Mouse (Mus musculus) stomach, postnatal 0 days (tissue): ENCODE measurements around the gene Loxl3. TPM values are rescaled to one million over a fixed set of nuclear protein-coding genes. Genes with fewer than 3 reads are reported as not detected.

Source experiments
- ATAC-seq: fragments of 200-750 bp; cut with Nextera tagmentation; 2 replicates; pipeline ENCODE4 v1.8.0; 2017; ENCODE audit not compliant: low FRiP score, low TSS enrichment
- DNase-seq: peaks from one replicate; pipeline ENCODE4 v3.0.0-alpha.2; 2016; ENCODE audit warnings: low spot score
- H3K27ac ChIP-seq: fragments of 300-500 bp; sonication (generic); replicated peaks from 2 replicates; pipeline ENCODE4 v1.5.1; 2014; ENCODE audit warnings: mild to moderate bottlenecking, control low read depth
- H3K27me3 ChIP-seq: fragments of 300-500 bp; sonication (generic); 2 replicates; pipeline ENCODE4 v1.6.1; 2014; ENCODE audit warnings: low read length; ENCODE audit not compliant: control insufficient read depth, insufficient read depth
- H3K36me3 ChIP-seq: fragments of 300-500 bp; sonication (generic); 2 replicates; pipeline ENCODE4 v1.6.1; 2014; ENCODE audit warnings: low read length, mixed read lengths; ENCODE audit not compliant: control insufficient read depth, insufficient read depth
- H3K4me1 ChIP-seq: fragments of 300-500 bp; sonication (generic); replicated peaks from 2 replicates; pipeline ENCODE4 v1.6.1; 2014; ENCODE audit warnings: antibody characterized with exemption; ENCODE audit not compliant: control insufficient read depth, insufficient read depth
- H3K4me2 ChIP-seq: fragments of 300-500 bp; sonication (generic); replicated peaks from 2 replicates; pipeline ENCODE4 v1.6.1; 2014; ENCODE audit warnings: low read depth, mild to moderate bottlenecking, control low read depth, moderate library complexity
- H3K4me3 ChIP-seq: fragments of 300-500 bp; sonication (generic); 2 replicates; pipeline ENCODE4 v1.5.1; 2014; ENCODE audit warnings: low read depth, low read length, control low read depth
- H3K9ac ChIP-seq: fragments of 300-500 bp; sonication (generic); 2 replicates; pipeline ENCODE4 v1.6.1; 2014; ENCODE audit warnings: mild to moderate bottlenecking, low read length, control low read depth, mixed read lengths
- H3K9me3 ChIP-seq: fragments of 300-500 bp; sonication (generic); 2 replicates; pipeline ENCODE4 v1.6.1; 2016; ENCODE audit warnings: low read length; ENCODE audit not compliant: control insufficient read depth
- CTCF ChIP-seq: IDR thresholded peaks from 2 replicates; pipeline ENCODE4 v1.5.1; 2016; ENCODE audit warnings: antibody characterized with exemption, low read depth, mild to moderate bottlenecking, moderate library complexity
- EP300 ChIP-seq: optimal IDR thresholded peaks from 2 replicates; pipeline ENCODE3; 2016; ENCODE audit warnings: antibody characterized with exemption
- WGBS: fragments of 180-500 bp; shearing (Covaris S2); extraction: QIAGEN DNeasy Blood & Tissue Kit; methylation state at CpG from one replicate; pipeline ENCODE4 v1.1.7; 2014; 5-methylcytosine and 5-hydroxymethylcytosine counted together
- polyA plus RNA-seq: library from polyadenylated mRNA; unstranded; fragments of >200 nt; fragmentation: Nextera tagmentation; extraction: Ambion mirVana; gene quantifications from 2 replicates; pipeline ENCODE4 v1.2.1, GENCODE M21; 2015

The Loxl3 gene
- polyA plus RNA-seq, 1 experiment from 2014 or later, result 5.5 TPM

DNA sequence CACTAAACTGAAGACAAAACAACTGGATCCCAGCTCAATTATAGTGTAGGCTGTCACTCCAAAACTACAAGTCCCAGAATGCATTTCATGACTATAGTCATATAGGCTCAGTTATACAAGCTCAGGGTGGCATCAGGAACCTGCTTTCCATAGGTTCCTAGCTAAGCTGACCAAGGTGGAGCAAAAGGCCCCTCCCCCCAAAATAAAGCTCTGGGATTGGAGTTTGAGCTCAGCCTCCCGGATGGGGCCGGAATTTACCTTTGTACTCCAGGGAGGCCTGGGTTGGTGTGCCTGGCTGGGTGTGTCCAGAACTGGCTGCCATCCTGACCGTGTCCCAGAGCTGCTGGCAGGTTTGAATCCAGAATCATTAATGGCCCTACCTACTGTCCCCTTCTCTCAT, 23.8 kb downstream of the Loxl3 start, which contains the start of gene Dqx1:
Gene Dqx1, plus strand, starts transcription at position 55 of the 400 bp plus-strand sequence.
- Histone ChIP-seq H3K27ac (peak within 1 kb of the TSS; percentile 53), H3K4me2 (peak within 1 kb of the TSS; percentile 43)

DNA sequence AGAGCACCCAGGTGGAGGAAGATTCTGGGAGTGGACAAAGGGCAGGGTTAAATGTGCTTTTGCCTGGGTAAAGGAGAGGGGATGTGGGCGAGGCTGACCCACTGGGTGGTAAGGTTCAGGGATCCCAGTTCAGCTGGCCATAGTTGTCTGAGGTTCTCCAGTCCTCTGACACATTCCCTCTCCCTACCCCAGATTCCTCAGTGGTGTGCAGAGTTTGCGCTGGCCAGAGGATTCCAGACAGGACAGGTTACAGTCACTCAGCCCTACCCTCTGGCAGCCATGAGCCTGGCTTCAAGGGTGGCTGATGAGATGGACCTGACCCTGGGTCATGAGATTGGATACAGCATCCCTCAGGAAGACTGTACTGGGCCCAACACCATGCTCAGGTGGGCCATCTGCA, 24.8 kb downstream of the Loxl3 start:
- Histone ChIP-seq H3K9ac (0 out of 2 replicates have a peak overlapping the region, but pooled peaks have one; percentile 27), H3K4me1 (no peaks in the 10 kb centered on the region; the same call in 1 of the 2 replicates), H3K36me3 (peaks cover 11% of the 10 kb centered on the region), H3K27ac (peak overlapping the region; percentile 53; the same call in 1 of the 2 replicates), H3K27me3 (no peaks in the 10 kb centered on the region), H3K4me2 (peak overlapping the region; percentile 43), H3K9me3 (no peaks in the 10 kb centered on the region), H3K4me3 (no peak overlapping the region)
- 92% methylated on average over 2 of the region's 2 CpGs for WGBS
- no peak for ATAC-seq
- DNase-seq, result no peak
- TF ChIP-seq CTCF (no peak), EP300 (no peak)

More for the DNA sequence above, 23.8 kb downstream of the Loxl3 start, which contains the start of gene Dqx1:
- Histone ChIP-seq H3K9me3 (no peaks in the 10 kb centered on the region), H3K4me3 (peak within 1 kb of the TSS; percentile 10; the same call in 1 of the 2 replicates), H3K9ac (0 out of 2 replicates have a peak within 1 kb of the TSS, but pooled peaks have one; percentile 27), H3K36me3 (peaks cover 11% of the 10 kb centered on the region), H3K4me1 (no peaks in the 10 kb centered on the region; the same call in 1 of the 2 replicates), H3K27me3 (no peaks in the 10 kb centered on the region)
- no peak for TF ChIP-seq CTCF
- TF ChIP-seq EP300, result no peak
- peak; percentile 85 for ATAC-seq
- 29% methylated on average over 3 of the region's 3 CpGs for WGBS
- peak; percentile 91 for DNase-seq

DNA sequence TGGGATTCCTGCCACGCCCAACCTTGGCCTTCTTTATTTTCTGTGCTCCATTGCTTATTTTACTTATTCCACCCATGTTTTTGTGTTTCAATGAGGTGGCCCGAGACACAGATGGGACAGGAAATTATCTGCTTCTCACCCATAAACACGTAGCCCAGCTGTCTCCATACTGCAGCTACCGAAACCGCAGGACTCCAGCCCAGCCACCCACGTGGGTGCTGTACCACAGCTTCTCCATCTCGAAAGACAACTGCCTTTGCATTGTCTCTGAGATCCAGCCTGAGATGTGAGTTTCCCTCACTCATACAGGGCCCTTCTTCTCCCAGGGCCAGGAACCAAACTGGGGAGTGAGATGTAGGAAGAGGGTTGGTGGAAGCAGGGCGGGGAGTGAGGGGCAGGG, 32.0 kb downstream of the Loxl3 start:
- Histone ChIP-seq H3K9ac (no peak overlapping the region), H3K27me3 (peaks cover 23% of the 10 kb centered on the region; the same call in 1 of the 2 replicates), H3K9me3 (no peaks in the 10 kb centered on the region), H3K4me3 (no peak overlapping the region), H3K27ac (no peak overlapping the region), H3K4me2 (no peak overlapping the region), H3K36me3 (no peaks in the 10 kb centered on the region), H3K4me1 (no peaks in the 10 kb centered on the region)
- WGBS, result 38% methylated on average over 8 of the region's 8 CpGs
- TF ChIP-seq EP300 (no peak), CTCF (no peak)
- ATAC-seq (no peak), DNase-seq (no peak)

DNA sequence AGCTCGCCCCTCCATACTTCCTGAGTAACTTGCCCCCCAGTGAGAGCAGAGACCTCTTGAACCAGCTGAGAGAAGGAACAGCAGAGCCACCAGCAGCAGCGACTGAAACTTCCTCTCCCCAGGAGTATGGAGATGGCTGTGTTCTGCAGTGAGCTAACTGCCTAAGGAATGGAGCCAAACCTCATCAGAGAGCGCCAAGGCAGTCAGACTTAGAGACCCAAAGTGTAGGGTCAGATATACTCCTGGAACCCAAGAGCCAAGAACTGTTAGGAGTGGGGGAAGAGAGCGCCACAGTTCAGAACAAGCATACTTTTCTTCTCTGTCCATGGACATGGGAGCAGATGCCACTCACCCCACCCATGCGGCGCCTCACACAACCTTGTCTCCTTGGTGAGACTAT, 32.5 kb downstream of the Loxl3 start:
- no peak for DNase-seq
- H3K4me1 ChIP-seq, result no peaks in the 10 kb centered on the region

DNA sequence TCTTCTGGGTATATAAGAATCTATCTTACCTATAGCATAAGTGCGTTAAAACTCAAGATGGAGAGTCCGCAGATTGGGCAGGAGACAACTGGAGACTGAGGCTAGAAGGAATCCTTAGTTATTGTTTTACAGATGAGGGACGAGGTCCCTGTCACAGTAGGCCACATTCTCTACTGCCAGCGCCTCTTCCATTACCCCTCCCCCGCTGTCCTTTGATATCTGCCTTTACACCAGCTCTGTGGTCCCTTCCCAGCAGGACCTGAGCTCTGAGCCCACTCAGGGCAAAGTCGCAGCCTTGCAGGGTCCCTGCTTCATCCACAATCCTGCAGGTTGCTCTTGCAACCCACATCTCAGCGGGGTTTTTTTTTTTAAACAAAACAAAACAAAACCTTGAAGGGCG, 34.2 kb downstream of the Loxl3 start:
- no peak overlapping the region for H3K4me2 ChIP-seq
- no peak overlapping the region for H3K9ac ChIP-seq
- no peak overlapping the region for H3K27ac ChIP-seq
- TF ChIP-seq CTCF (no peak), EP300 (no peak)
- WGBS, result 16% methylated on average over 8 of the region's 8 CpGs
- no peak for DNase-seq
- H3K27me3 ChIP-seq, result peaks cover 40% of the 10 kb centered on the region
- no peaks in the 10 kb centered on the region for H3K36me3 ChIP-seq
- ATAC-seq, result no peak
- peak overlapping the region; percentile 28 for H3K4me3 ChIP-seq
- H3K4me1 ChIP-seq, result no peaks in the 10 kb centered on the region
- no peaks in the 10 kb centered on the region for H3K9me3 ChIP-seq

More for the DNA sequence above, 32.5 kb downstream of the Loxl3 start:
- no peak for ATAC-seq
- 44% methylated on average over 6 of the region's 6 CpGs for WGBS
- Histone ChIP-seq H3K27ac (no peak overlapping the region), H3K27me3 (peaks cover 28% of the 10 kb centered on the region), H3K4me2 (no peak overlapping the region), H3K36me3 (no peaks in the 10 kb centered on the region), H3K9me3 (no peaks in the 10 kb centered on the region), H3K9ac (no peak overlapping the region), H3K4me3 (no peak overlapping the region)
- TF ChIP-seq CTCF (no peak), EP300 (no peak)

DNA sequence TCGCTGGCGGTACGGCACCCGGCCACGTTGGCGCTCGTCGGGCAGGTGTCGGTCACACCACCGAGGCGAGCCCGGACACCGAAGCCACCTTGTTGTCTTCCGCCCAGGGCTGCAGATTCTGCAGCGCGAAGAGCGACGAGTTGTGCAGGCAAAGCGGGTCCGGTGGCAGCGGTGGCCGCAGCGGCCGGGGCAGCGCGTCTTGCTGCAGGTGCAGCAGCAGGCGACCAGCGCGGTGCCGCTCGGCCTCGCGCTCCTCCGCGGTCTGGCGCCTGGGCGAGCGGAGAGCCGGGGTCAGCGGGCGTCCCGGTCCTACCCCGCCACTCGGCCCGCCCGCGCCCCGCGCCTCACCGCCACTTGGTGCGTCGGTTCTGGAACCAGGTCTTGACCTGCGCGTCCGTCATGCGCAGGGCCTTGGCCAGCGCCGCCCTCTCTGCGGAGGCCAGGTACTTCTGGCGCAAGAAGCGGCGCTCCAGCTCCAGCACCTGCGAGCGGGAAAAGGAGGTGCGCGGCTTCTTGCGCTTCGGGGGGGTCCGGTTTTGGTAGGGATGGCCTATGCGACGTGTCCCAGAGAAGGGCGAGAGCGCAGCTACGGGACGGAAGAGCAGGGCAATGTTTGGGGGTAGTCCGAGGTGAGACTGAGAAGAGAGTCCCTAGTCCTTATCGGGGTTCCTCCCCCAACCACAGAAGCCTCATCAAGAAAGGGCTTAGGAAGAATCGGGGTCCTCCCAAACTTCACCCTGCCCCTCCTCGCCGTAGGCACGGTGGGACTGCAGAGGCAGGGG, 34.9 kb downstream of the Loxl3 start:
- no peaks in the 10 kb centered on the region for H3K9me3 ChIP-seq
- H3K27ac ChIP-seq, result no peak overlapping the region
- H3K4me2 ChIP-seq, result peak overlapping the region; percentile 49
- H3K9ac ChIP-seq, result no peak overlapping the region
- DNase-seq (peak; percentile 41), ATAC-seq (peak; percentile 24; the same call in 1 of the 2 replicates)
- 0 out of 2 replicates have a peak, but pooled peaks have one; percentile 25 for TF ChIP-seq CTCF
- TF ChIP-seq EP300, result no peak
- no peaks in the 10 kb centered on the region for H3K4me1 ChIP-seq
- 1% methylated on average over 81 of the region's 81 CpGs for WGBS
- no peaks in the 10 kb centered on the region for H3K36me3 ChIP-seq
- H3K27me3 ChIP-seq, result peaks cover 44% of the 10 kb centered on the region
- H3K4me3 ChIP-seq, result peak overlapping the region; percentile 28
